Mouse (Mus musculus): ENCODE measurements around the gene Rtn2. TPM values are rescaled to one million over a fixed set of nuclear protein-coding genes. Genes with fewer than 3 reads are reported as not detected.

The Rtn2 gene
- polyA plus RNA-seq, 1 experiment from 2014 or later = 7.1 TPM

DNA sequence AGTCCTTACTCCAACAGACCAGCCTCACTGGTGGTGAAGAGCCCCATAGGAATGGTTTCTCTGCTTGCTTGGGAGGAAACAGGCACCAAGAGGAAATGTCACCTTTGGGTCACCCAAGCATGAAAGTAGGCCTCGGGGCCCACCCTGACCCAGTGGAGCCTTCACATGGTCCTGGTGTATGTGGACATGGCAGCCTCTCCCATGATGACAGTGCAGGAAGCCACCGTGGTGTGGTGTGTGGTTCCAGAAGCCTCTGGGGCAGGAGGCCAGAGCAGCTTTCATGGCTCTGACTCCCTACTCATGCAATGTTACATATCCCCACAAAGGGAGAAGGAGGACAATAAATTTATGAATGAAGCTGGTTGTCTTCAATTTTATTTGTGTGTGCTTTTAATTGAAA lies 34.9 kb upstream of the Rtn2 start:
- no peak for ATAC-seq
- 93% methylated on average over 2 of the region's 2 CpGs for WGBS

GRCm38 (mm10) chr7:19252078-19252477 lies 30.3 kb upstream of the Rtn2 start:
- H3K9ac ChIP-seq (ENCODE audit: low read depth, low read length) = no peak overlapping the region
- 42% methylated on average over 4 of the region's 4 CpGs for WGBS
- TF ChIP-seq CTCF (IDR thresholded peaks at IDR 0.05; ENCODE audit: low read depth) = no peak
- 0 out of 2 replicates have a peak, but pooled peaks cover 6% of the 10 kb centered on the region for H3K4me1 ChIP-seq (replicated peaks; ENCODE audit: control insufficient read depth, insufficient read depth, low read length)
- no peak overlapping the region for H3K4me2 ChIP-seq (replicated peaks; ENCODE audit: low read depth)
- H3K27ac ChIP-seq (ENCODE audit: low read depth, low read length) = 0 out of 2 replicates have a peak overlapping the region, but pooled peaks have one; percentile 16
- no peaks in the 10 kb centered on the region for H3K27me3 ChIP-seq (replicated peaks; ENCODE audit: control insufficient read depth, insufficient read depth, low read length)
- H3K9me3 ChIP-seq (ENCODE audit: control insufficient read depth) = no peaks in the 10 kb centered on the region
- peak; percentile 79 for ATAC-seq
- no peak overlapping the region for H3K4me3 ChIP-seq (ENCODE audit: low read depth, low read length)
- peaks cover 22% of the 10 kb centered on the region for H3K36me3 ChIP-seq (ENCODE audit: control insufficient read depth, insufficient read depth)

More for the DNA sequence above, 34.9 kb upstream of the Rtn2 start:
- Histone ChIP-seq H3K4me3 (ENCODE audit: low read depth, low read length) (no peak overlapping the region), H3K9ac (ENCODE audit: low read depth, low read length) (no peak overlapping the region), H3K27me3 (replicated peaks; ENCODE audit: control insufficient read depth, insufficient read depth, low read length) (no peaks in the 10 kb centered on the region), H3K27ac (ENCODE audit: low read depth, low read length) (no peak overlapping the region), H3K4me1 (replicated peaks; ENCODE audit: control insufficient read depth, insufficient read depth, low read length) (peaks cover 6% of the 10 kb centered on the region; the same call in 1 of the 2 replicates), H3K4me2 (replicated peaks; ENCODE audit: low read depth) (no peak overlapping the region), H3K9me3 (ENCODE audit: control insufficient read depth) (no peaks in the 10 kb centered on the region), H3K36me3 (ENCODE audit: control insufficient read depth, insufficient read depth) (peaks cover 16% of the 10 kb centered on the region; the same call in 1 of the 2 replicates)
- TF ChIP-seq CTCF (IDR thresholded peaks at IDR 0.05; ENCODE audit: low read depth) = no peak

DNA sequence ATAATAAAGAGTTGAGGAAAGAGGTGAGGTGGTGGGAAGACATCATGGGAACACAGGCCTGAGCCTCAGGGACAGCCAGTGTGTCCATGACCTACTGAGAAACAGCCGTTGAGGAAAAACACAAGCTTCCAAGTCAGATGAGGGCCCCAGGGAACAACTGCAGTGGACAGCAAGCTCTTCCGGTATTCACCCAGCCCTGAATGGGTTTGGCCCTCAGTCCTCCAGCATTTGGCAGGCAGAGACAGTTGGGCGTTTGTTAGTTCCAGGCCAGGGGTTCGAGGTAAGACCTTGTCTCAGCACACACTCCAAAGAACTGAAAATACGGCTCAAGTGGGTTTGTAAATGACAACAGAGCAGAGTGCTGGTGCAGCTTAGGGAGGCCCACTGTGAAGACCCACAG lies 29.0 kb upstream of the Rtn2 start:
- H3K4me3 ChIP-seq (ENCODE audit: low read depth, low read length) = no peak overlapping the region
- peaks cover 10% of the 10 kb centered on the region; the same call in 1 of the 2 replicates for H3K4me1 ChIP-seq (replicated peaks; ENCODE audit: control insufficient read depth, insufficient read depth, low read length)
- no peak overlapping the region for H3K9ac ChIP-seq (ENCODE audit: low read depth, low read length)
- WGBS = 71% methylated on average over 5 of the region's 5 CpGs
- no peak for TF ChIP-seq CTCF (IDR thresholded peaks at IDR 0.05; ENCODE audit: low read depth)
- no peak for ATAC-seq
- peak overlapping the region; percentile 36 for H3K27ac ChIP-seq (ENCODE audit: low read depth, low read length)
- no peaks in the 10 kb centered on the region for H3K9me3 ChIP-seq (ENCODE audit: control insufficient read depth)
- no peaks in the 10 kb centered on the region for H3K27me3 ChIP-seq (replicated peaks; ENCODE audit: control insufficient read depth, insufficient read depth, low read length)
- no peak overlapping the region for H3K4me2 ChIP-seq (replicated peaks; ENCODE audit: low read depth)
- H3K36me3 ChIP-seq (ENCODE audit: control insufficient read depth, insufficient read depth) = peaks cover 36% of the 10 kb centered on the region

GRCm38 (mm10) chr7:19255395-19255794 lies 27.0 kb upstream of the Rtn2 start:
- WGBS = 84% methylated on average over 17 of the region's 17 CpGs

DNA sequence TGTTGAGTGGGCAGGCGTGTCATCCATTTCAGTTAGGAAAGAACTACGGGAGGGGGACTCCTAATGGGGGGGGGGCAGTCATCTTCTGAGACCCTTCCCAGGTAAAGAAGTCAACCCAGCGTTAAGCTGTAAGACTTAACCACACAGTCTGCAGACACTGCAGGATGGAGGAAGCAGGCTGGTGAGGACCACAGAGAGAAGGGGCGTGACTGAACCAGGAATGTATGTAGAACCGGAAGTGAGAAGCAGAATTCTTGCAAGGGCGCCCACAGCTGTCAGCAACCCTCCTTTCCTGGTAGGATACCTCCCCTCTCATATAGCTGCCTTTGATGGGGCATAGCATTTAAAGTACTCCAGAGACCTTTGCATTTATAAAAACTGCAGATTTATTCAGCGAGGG lies 25.9 kb upstream of the Rtn2 start:
- Histone ChIP-seq H3K27me3 (replicated peaks; ENCODE audit: control insufficient read depth, insufficient read depth, low read length) (no peaks in the 10 kb centered on the region), H3K9me3 (ENCODE audit: control insufficient read depth) (no peaks in the 10 kb centered on the region), H3K9ac (ENCODE audit: low read depth, low read length) (no peak overlapping the region), H3K4me3 (ENCODE audit: low read depth, low read length) (no peak overlapping the region), H3K4me2 (replicated peaks; ENCODE audit: low read depth) (no peak overlapping the region), H3K27ac (ENCODE audit: low read depth, low read length) (no peak overlapping the region), H3K4me1 (replicated peaks; ENCODE audit: control insufficient read depth, insufficient read depth, low read length) (peaks cover 4% of the 10 kb centered on the region; the same call in 1 of the 2 replicates), H3K36me3 (ENCODE audit: control insufficient read depth, insufficient read depth) (peaks cover 67% of the 10 kb centered on the region)
- 73% methylated on average over 7 of the region's 7 CpGs for WGBS
- no peak for ATAC-seq
- TF ChIP-seq CTCF (IDR thresholded peaks at IDR 0.05; ENCODE audit: low read depth) = no peak

More at GRCm38 (mm10) chr7:19255395-19255794, 27.0 kb upstream of the Rtn2 start:
- no peak for ATAC-seq
- Histone ChIP-seq H3K9ac (ENCODE audit: low read depth, low read length) (no peak overlapping the region), H3K4me3 (ENCODE audit: low read depth, low read length) (no peak overlapping the region), H3K27me3 (replicated peaks; ENCODE audit: control insufficient read depth, insufficient read depth, low read length) (no peaks in the 10 kb centered on the region), H3K4me2 (replicated peaks; ENCODE audit: low read depth) (no peak overlapping the region), H3K27ac (ENCODE audit: low read depth, low read length) (no peak overlapping the region), H3K4me1 (replicated peaks; ENCODE audit: control insufficient read depth, insufficient read depth, low read length) (peaks cover 4% of the 10 kb centered on the region; the same call in 1 of the 2 replicates), H3K36me3 (ENCODE audit: control insufficient read depth, insufficient read depth) (peaks cover 56% of the 10 kb centered on the region), H3K9me3 (ENCODE audit: control insufficient read depth) (no peaks in the 10 kb centered on the region)
- TF ChIP-seq CTCF (IDR thresholded peaks at IDR 0.05; ENCODE audit: low read depth) = no peak

GRCm38 (mm10) chr7:19257390-19258022 lies 24.9 kb upstream of the Rtn2 start:
- Histone ChIP-seq H3K27me3 (replicated peaks; ENCODE audit: control insufficient read depth, insufficient read depth, low read length) (no peaks in the 10 kb centered on the region), H3K4me1 (replicated peaks; ENCODE audit: control insufficient read depth, insufficient read depth, low read length) (peaks cover 4% of the 10 kb centered on the region; the same call in 1 of the 2 replicates), H3K4me2 (replicated peaks; ENCODE audit: low read depth) (peak overlapping the region; percentile 21; the same call in 1 of the 2 replicates), H3K27ac (ENCODE audit: low read depth, low read length) (peak overlapping the region; percentile 42), H3K4me3 (ENCODE audit: low read depth, low read length) (no peak overlapping the region), H3K9ac (ENCODE audit: low read depth, low read length) (no peak overlapping the region), H3K9me3 (ENCODE audit: control insufficient read depth) (no peaks in the 10 kb centered on the region), H3K36me3 (ENCODE audit: control insufficient read depth, insufficient read depth) (peaks cover 77% of the 10 kb centered on the region)
- TF ChIP-seq CTCF (IDR thresholded peaks at IDR 0.05; ENCODE audit: low read depth) = no peak
- ATAC-seq = peak; percentile 84
- 32% methylated on average over 11 of the region's 11 CpGs for WGBS

Data from intestine, postnatal 0 days (tissue).